Mouse (Mus musculus) midbrain, embryonic 12.5 days (tissue): ENCODE results near the gene Cdk12. TPM values are rescaled to one million over a fixed set of nuclear protein-coding genes. Genes with fewer than 3 reads are reported as not detected.
A peak's percentile ranks its signal among the peaks of the same experiment; 100 is the strongest.
"Not testable (repeated sequence)": the region's sequence is repeated elsewhere in the genome, so short reads cannot be mapped to it uniquely, and the experiment has no call there.

ENCODE experiments used
- ATAC-seq: fragments of 200-750 bp; cut with Nextera tagmentation; 2 replicates; pipeline ENCODE4 v1.8.0; 2017; ENCODE audit warnings: low read depth, moderate TSS enrichment, moderate library complexity; ENCODE audit not compliant: low FRiP score
- H3K27ac ChIP-seq: fragments of 300-500 bp; sonication (generic); replicated peaks from 2 replicates; pipeline ENCODE4 v1.5.1; 2016; ENCODE audit warnings: mild to moderate bottlenecking
- H3K27me3 ChIP-seq: fragments of 300-500 bp; sonication (generic); 2 replicates; pipeline ENCODE4 v1.6.1; 2016; ENCODE audit warnings: mild to moderate bottlenecking
- H3K36me3 ChIP-seq: fragments of 300-500 bp; sonication (generic); 2 replicates; pipeline ENCODE4 v1.6.1; 2016
- H3K4me1 ChIP-seq: fragments of 300-500 bp; sonication (generic); 2 replicates; pipeline ENCODE4 v1.6.1; 2016
- H3K4me2 ChIP-seq: fragments of 300-500 bp; sonication (generic); replicated peaks from 2 replicates; pipeline ENCODE4 v1.6.1; 2016; ENCODE audit warnings: mild to moderate bottlenecking, moderate library complexity
- H3K4me3 ChIP-seq: fragments of 300-500 bp; sonication (generic); 2 replicates; pipeline ENCODE4 v1.5.1; 2016; ENCODE audit warnings: mild to moderate bottlenecking
- H3K9ac ChIP-seq: fragments of 300-500 bp; sonication (generic); replicated peaks from 2 replicates; pipeline ENCODE4 v1.6.1; 2016; ENCODE audit warnings: mild to moderate bottlenecking, moderate library complexity
- H3K9me3 ChIP-seq: fragments of 300-500 bp; sonication (generic); 2 replicates; pipeline ENCODE4 v1.6.1; 2016; ENCODE audit warnings: mild to moderate bottlenecking
- WGBS: fragments of 180-500 bp; shearing (Covaris S2); methylation state at CpG from one replicate; pipeline ENCODE4 v1.1.7; 2016; 5-methylcytosine and 5-hydroxymethylcytosine counted together
- polyA plus RNA-seq: library from polyadenylated mRNA; unstranded; fragments of >200 nt; fragmentation: Nextera tagmentation; extraction: Ambion mirVana; gene quantifications from 2 replicates; pipeline ENCODE4 v1.2.1, GENCODE M21; 2016

Gene Cdk12
- polyA plus RNA-seq, 1 experiment from 2014 or later = 14.1 TPM

GRCm38 (mm10) chr11:98205463-98205862 is 2.6 kb downstream of the Cdk12 start:
- Histone ChIP-seq H3K9ac (no peak overlapping the region), H3K27ac (no peak overlapping the region), H3K9me3 (no peaks in the 10 kb centered on the region), H3K4me1 (peaks cover 21% of the 10 kb centered on the region), H3K27me3 (no peaks in the 10 kb centered on the region), H3K4me3 (peak overlapping the region; percentile 17), H3K36me3 (peaks cover 23% of the 10 kb centered on the region), H3K4me2 (peak overlapping the region; percentile 46)
- ATAC-seq = no peak

GRCm38 (mm10) chr11:98206281-98206680 is 3.4 kb downstream of the Cdk12 start:
- Histone ChIP-seq H3K36me3 (peaks cover 30% of the 10 kb centered on the region), H3K4me3 (peak overlapping the region; percentile 17; the same call in 1 of the 2 replicates), H3K4me1 (peaks cover 21% of the 10 kb centered on the region), H3K4me2 (peak overlapping the region; percentile 46)
- H3K27ac ChIP-seq, H3K9me3 ChIP-seq, H3K9ac ChIP-seq, ATAC-seq, H3K27me3 ChIP-seq: not testable (repeated sequence)
- 86% methylated on average over 3 of the region's 3 CpGs for WGBS

DNA sequence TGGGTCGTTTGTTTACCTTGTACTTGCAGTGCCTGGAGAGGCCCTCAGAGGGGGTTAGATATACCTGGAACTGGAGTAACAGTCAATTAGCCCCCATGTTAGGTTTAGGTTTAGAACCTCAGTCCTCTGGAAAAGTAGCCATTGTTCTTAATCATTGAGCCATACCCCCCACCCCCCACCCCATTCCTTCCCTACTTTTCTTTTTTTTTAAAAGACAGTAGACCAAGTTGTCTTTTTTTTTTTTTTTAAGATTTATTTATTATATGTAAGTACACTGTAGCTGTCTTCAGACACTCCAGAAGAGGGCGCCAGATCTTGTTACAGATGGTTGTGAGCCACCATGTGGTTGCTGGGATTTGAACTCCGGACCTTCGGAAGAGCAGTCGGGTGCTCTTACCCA is 6.8 kb downstream of the Cdk12 start:
- not testable (repeated sequence) for H3K9me3 ChIP-seq, H3K9ac ChIP-seq, H3K4me3 ChIP-seq, ATAC-seq, H3K4me2 ChIP-seq, H3K27ac ChIP-seq, H3K27me3 ChIP-seq
- WGBS = 82% methylated on average over 5 of the region's 5 CpGs
- Histone ChIP-seq H3K36me3 (peaks cover 48% of the 10 kb centered on the region), H3K4me1 (peaks cover 11% of the 10 kb centered on the region)

- H3K4me2 ChIP-seq = no peak overlapping the region
- WGBS = 93% methylated on average over 1 of the region's 1 CpGs
- no peaks in the 10 kb centered on the region for H3K27me3 ChIP-seq
- no peaks in the 10 kb centered on the region for H3K4me1 ChIP-seq
- no peak for ATAC-seq
- no peak overlapping the region for H3K9ac ChIP-seq
- no peak overlapping the region for H3K4me3 ChIP-seq
- H3K36me3 ChIP-seq = peaks cover 69% of the 10 kb centered on the region
- no peak overlapping the region for H3K27ac ChIP-seq
- H3K9me3 ChIP-seq = no peaks in the 10 kb centered on the region
Measured at GRCm38 (mm10) chr11:98213311-98213710, 10.5 kb downstream of the Cdk12 start.

GRCm38 (mm10) chr11:98226349-98226748 is 23.5 kb downstream of the Cdk12 start:
- Histone ChIP-seq H3K27ac (no peak overlapping the region), H3K9ac (no peak overlapping the region), H3K36me3 (peaks cover 73% of the 10 kb centered on the region), H3K27me3 (no peaks in the 10 kb centered on the region), H3K9me3 (no peaks in the 10 kb centered on the region), H3K4me2 (no peak overlapping the region), H3K4me1 (no peaks in the 10 kb centered on the region), H3K4me3 (no peak overlapping the region)
- 100% methylated on average over 1 of the region's 1 CpGs for WGBS
- ATAC-seq = no peak

- no peaks in the 10 kb centered on the region for H3K27me3 ChIP-seq
Measured at GRCm38 (mm10) chr11:98238416-98238815, 35.6 kb downstream of the Cdk12 start.

DNA sequence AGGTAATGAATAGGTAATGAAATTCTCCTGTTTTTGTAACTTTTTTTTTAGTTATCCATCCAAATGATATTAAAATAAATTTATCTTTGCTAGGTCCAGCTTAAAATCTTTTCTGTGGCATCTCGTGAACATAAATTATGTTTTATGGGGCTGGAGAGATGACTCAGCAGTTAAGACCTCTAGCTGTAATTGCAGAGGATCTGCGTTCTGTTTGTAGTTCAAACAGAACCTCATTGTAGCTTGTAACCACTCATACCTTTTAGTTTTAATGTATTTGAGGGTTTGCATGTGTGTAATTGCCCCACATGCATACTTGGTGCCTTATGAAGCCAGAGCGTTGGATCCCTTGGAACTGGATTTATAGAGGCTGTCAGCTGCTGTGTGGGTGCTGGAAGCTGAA is 36.1 kb downstream of the Cdk12 start:
- WGBS = 96% methylated on average over 3 of the region's 3 CpGs
- Histone ChIP-seq H3K9me3 (no peaks in the 10 kb centered on the region), H3K9ac (no peak overlapping the region), H3K4me2 (no peak overlapping the region), H3K4me1 (no peaks in the 10 kb centered on the region), H3K4me3 (no peak overlapping the region), H3K27ac (no peak overlapping the region), H3K36me3 (peaks cover 77% of the 10 kb centered on the region), H3K27me3 (no peaks in the 10 kb centered on the region)
- ATAC-seq = no peak

More at GRCm38 (mm10) chr11:98238416-98238815, 35.6 kb downstream of the Cdk12 start:
- H3K9ac ChIP-seq = no peak overlapping the region
- WGBS = 89% methylated on average over 2 of the region's 3 CpGs
- no peak for ATAC-seq
- no peak overlapping the region for H3K27ac ChIP-seq
- peaks cover 74% of the 10 kb centered on the region for H3K36me3 ChIP-seq
- no peaks in the 10 kb centered on the region for H3K9me3 ChIP-seq
- H3K4me2 ChIP-seq = no peak overlapping the region
- H3K4me1 ChIP-seq = no peaks in the 10 kb centered on the region
- no peak overlapping the region for H3K4me3 ChIP-seq

DNA sequence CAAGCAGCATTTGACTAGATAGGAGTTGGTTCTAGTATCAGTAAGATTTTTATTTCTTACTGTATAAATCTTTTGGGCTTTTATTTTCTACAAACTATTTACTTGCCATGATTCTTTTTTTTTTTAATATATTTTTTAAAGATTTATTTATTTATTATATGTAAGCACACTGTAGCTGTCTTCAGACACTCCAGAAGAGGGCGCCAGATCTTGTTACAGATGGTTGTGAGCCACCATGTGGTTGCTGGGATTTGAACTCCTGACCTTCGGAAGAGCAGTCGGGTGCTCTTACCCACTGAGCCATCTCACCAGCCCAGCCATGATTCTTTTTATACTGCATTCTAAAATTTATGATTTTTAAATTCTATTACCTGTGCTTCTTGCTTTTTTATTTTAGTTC is 40.1 kb downstream of the Cdk12 start:
- H3K9ac ChIP-seq, ATAC-seq, H3K4me3 ChIP-seq, H3K4me2 ChIP-seq, H3K27ac ChIP-seq, H3K9me3 ChIP-seq, H3K4me1 ChIP-seq, H3K27me3 ChIP-seq: not testable (repeated sequence)
- 79% methylated on average over 3 of the region's 3 CpGs for WGBS
- H3K36me3 ChIP-seq = peaks cover 71% of the 10 kb centered on the region

DNA sequence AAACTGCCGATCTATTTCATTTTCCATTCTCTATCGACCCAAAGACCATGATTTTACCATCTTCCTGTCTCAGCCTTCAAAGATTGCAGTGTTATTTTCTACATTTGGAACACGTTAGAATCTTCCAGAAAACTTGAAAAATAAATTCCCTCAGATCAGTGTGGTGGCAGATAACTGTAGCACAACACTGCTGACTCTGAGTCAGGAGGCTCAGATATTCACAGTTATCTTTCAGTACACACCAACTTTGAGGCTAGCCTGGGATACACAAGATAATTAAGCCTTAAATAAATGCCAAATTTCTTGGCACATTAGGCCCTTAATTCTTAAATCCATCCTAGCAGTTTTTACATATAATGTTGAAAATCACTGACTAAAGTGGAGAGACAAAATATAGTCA is 41.6 kb downstream of the Cdk12 start:
- Histone ChIP-seq H3K4me3 (no peak overlapping the region), H3K4me2 (no peak overlapping the region), H3K27me3 (no peaks in the 10 kb centered on the region), H3K36me3 (peaks cover 58% of the 10 kb centered on the region), H3K9me3 (no peaks in the 10 kb centered on the region), H3K27ac (no peak overlapping the region), H3K9ac (no peak overlapping the region), H3K4me1 (no peaks in the 10 kb centered on the region)
- 92% methylated on average over 3 of the region's 3 CpGs for WGBS
- no peak for ATAC-seq

GRCm38 (mm10) chr11:98247325-98247724 is 44.5 kb downstream of the Cdk12 start:
- no peak overlapping the region for H3K9ac ChIP-seq
- H3K27ac ChIP-seq = no peak overlapping the region
- no peak overlapping the region for H3K4me2 ChIP-seq
- 89% methylated on average over 1 of the region's 1 CpGs for WGBS
- H3K9me3 ChIP-seq = no peaks in the 10 kb centered on the region
- ATAC-seq = no peak
- no peak overlapping the region for H3K4me3 ChIP-seq
- peaks cover 52% of the 10 kb centered on the region for H3K36me3 ChIP-seq
- H3K27me3 ChIP-seq = no peaks in the 10 kb centered on the region
- H3K4me1 ChIP-seq = no peaks in the 10 kb centered on the region

DNA sequence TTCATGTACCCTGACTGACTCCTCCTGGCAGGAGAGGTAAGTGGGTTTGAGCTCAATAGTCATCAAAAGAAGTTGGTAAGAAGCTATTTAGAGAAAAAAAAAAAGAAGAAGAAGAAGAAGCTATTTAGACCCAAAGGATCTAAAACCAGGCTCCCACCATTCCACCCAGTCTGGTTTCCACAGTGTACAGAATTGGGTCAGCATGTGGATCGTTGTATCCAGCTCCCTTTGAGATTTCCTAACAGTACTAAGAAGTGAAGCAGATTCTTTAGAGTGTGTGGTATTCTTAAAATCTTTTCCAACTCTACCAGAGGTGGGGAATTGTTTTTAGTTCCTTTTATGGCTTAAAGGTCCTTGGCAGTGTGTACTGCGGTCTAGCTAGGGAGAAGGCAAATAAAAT is 50.9 kb downstream of the Cdk12 start:
- H3K27ac ChIP-seq = no peak overlapping the region
- ATAC-seq = no peak
- no peak overlapping the region for H3K9ac ChIP-seq
- H3K4me1 ChIP-seq = no peaks in the 10 kb centered on the region
- H3K36me3 ChIP-seq = peaks cover 14% of the 10 kb centered on the region
- H3K9me3 ChIP-seq = no peaks in the 10 kb centered on the region
- H3K4me3 ChIP-seq = no peak overlapping the region
- 95% methylated on average over 2 of the region's 2 CpGs for WGBS
- H3K4me2 ChIP-seq = no peak overlapping the region
- no peaks in the 10 kb centered on the region for H3K27me3 ChIP-seq

GRCm38 (mm10) chr11:98260706-98261479 is 58.0 kb downstream of the Cdk12 start:
- no peak for ATAC-seq
- peaks cover 12% of the 10 kb centered on the region for H3K36me3 ChIP-seq
- WGBS = 75% methylated on average over 8 of the region's 8 CpGs
- H3K4me2 ChIP-seq = no peak overlapping the region
- H3K27me3 ChIP-seq = no peaks in the 10 kb centered on the region
- H3K9ac ChIP-seq = no peak overlapping the region
- H3K4me3 ChIP-seq = no peak overlapping the region
- no peak overlapping the region for H3K27ac ChIP-seq
- no peaks in the 10 kb centered on the region; the same call in 1 of the 2 replicates for H3K4me1 ChIP-seq
- no peaks in the 10 kb centered on the region for H3K9me3 ChIP-seq

- peaks cover 50% of the 10 kb centered on the region for H3K36me3 ChIP-seq
- H3K4me3 ChIP-seq = no peak overlapping the region
- WGBS = 3% methylated on average over 2 of the region's 2 CpGs
- no peaks in the 10 kb centered on the region for H3K27me3 ChIP-seq
- H3K27ac ChIP-seq = no peak overlapping the region
- H3K4me1 ChIP-seq = no peaks in the 10 kb centered on the region; the same call in 1 of the 2 replicates
- no peak overlapping the region for H3K4me2 ChIP-seq
- no peaks in the 10 kb centered on the region for H3K9me3 ChIP-seq
- H3K9ac ChIP-seq = no peak overlapping the region
- ATAC-seq = no peak
Measured at GRCm38 (mm10) chr11:98265039-98265438, 62.2 kb downstream of the Cdk12 start.
